Comparison of ENCODE assay signal across 25 mouse cellular contexts in genomic region chr4:76656734-76657133, GRCm38 (mm10).
"Had no signal": no experiment of that assay in that cellular context is flagged by ENCODE, and none has a peak within 500 bp of the region (broad histone marks: within the 10 kb centered on the region; RNA-seq: fewer than 3 reads in every experiment).

No protein-coding gene starts in this region.

- DNase-seq: gastrocnemius, adult 2 months; gastrocnemius, postnatal 10 days; gastrocnemius, postnatal 25 days; heart, adult 2 months; heart, postnatal 14 days; heart, postnatal 36 days; kidney, adult 11 months; kidney, adult 2 months; kidney, adult 9 months; kidney, postnatal 10 days; kidney, postnatal 25 days; layer of hippocampus, adult 9-11 months; layer of hippocampus, postnatal 36 days; left cerebral cortex, postnatal 4 days had no signal

- H3K36me3 ChIP-seq: heart, embryonic 13.5 days; heart, embryonic 15.5 days; hindbrain, embryonic 13.5 days; hindbrain, embryonic 15.5 days; kidney, embryonic 15.5 days; limb, embryonic 13.5 days; limb, embryonic 15.5 days had no signal

- H3K9me3 ChIP-seq: heart, embryonic 13.5 days; heart, embryonic 15.5 days; hindbrain, embryonic 13.5 days; hindbrain, embryonic 15.5 days; kidney, embryonic 15.5 days; limb, embryonic 13.5 days; limb, embryonic 15.5 days had no signal

- H3K9ac ChIP-seq: heart, embryonic 13.5 days; heart, embryonic 15.5 days; hindbrain, embryonic 13.5 days; hindbrain, embryonic 15.5 days; kidney, embryonic 15.5 days; limb, embryonic 13.5 days; limb, embryonic 15.5 days had no signal

- ATAC-seq: forebrain, embryonic 16.5 days; hindbrain, postnatal 0 days; intestine, embryonic 16.5 days had no signal

- H3K4me3 ChIP-seq: gastrocnemius, adult 2 months; heart, adult 2 months; heart, embryonic 13.5 days; heart, embryonic 15.5 days; hindbrain, embryonic 13.5 days; hindbrain, embryonic 15.5 days; kidney, embryonic 15.5 days; limb, embryonic 13.5 days; limb, embryonic 15.5 days had no signal

- H3K4me2 ChIP-seq: heart, embryonic 11.5 days; heart, embryonic 13.5 days; heart, embryonic 15.5 days; hindbrain, embryonic 13.5 days; hindbrain, embryonic 15.5 days; kidney, embryonic 15.5 days; limb, embryonic 13.5 days; limb, embryonic 15.5 days had no signal

- H3K27ac ChIP-seq: gastrocnemius, adult 2 months; heart, adult 2 months; heart, embryonic 13.5 days; heart, embryonic 15.5 days; hindbrain, embryonic 13.5 days; hindbrain, embryonic 15.5 days; hindbrain, postnatal 0 days; kidney, embryonic 15.5 days; limb, embryonic 13.5 days; limb, embryonic 15.5 days had no signal

- H3K4me1 ChIP-seq: heart, embryonic 15.5 days; hindbrain, embryonic 13.5 days; hindbrain, embryonic 15.5 days; kidney, embryonic 15.5 days; limb, embryonic 15.5 days had no signal

- H3K27me3 ChIP-seq: heart, embryonic 15.5 days; hindbrain, embryonic 13.5 days; hindbrain, embryonic 15.5 days; kidney, embryonic 15.5 days; limb, embryonic 13.5 days; limb, embryonic 15.5 days had no signal
